Mouse (Mus musculus) intestine, embryonic 14.5 days (tissue): ENCODE results near the gene Prrc2a. TPM values are rescaled to one million over a fixed set of nuclear protein-coding genes. Genes with fewer than 3 reads are reported as not detected.

ENCODE experiments used
- ATAC-seq: fragments of 200-750 bp; cut with Nextera tagmentation; replicated peaks from 2 replicates; pipeline ENCODE4 v1.8.0; 2017; ENCODE audit warnings: low read depth, moderate number of reproducible peaks, moderate TSS enrichment, moderate library complexity; ENCODE audit not compliant: low FRiP score, low TSS enrichment
- DNase-seq: peaks from one replicate; pipeline ENCODE4 v3.0.0-alpha.2; 2018; ENCODE audit warnings: low spot score
- H3K27ac ChIP-seq: fragments of 300-500 bp; sonication (generic); 2 replicates; pipeline ENCODE4 v1.5.1; 2014; ENCODE audit warnings: low read depth, mild to moderate bottlenecking, control low read depth
- H3K27me3 ChIP-seq: fragments of 300-500 bp; sonication (generic); replicated peaks from 2 replicates; pipeline ENCODE4 v1.6.1; 2014; ENCODE audit warnings: low read length, control low read depth; ENCODE audit not compliant: control insufficient read depth, insufficient read depth
- H3K36me3 ChIP-seq: fragments of 300-500 bp; sonication (generic); 2 replicates; pipeline ENCODE4 v1.6.1; 2014; ENCODE audit warnings: low read length, control low read depth; ENCODE audit not compliant: control insufficient read depth, insufficient read depth
- H3K4me1 ChIP-seq: fragments of 300-500 bp; sonication (generic); replicated peaks from 2 replicates; pipeline ENCODE4 v1.6.1; 2014; ENCODE audit warnings: low read length, control low read depth, mixed read lengths; ENCODE audit not compliant: control insufficient read depth, insufficient read depth
- H3K4me2 ChIP-seq: fragments of 300-500 bp; sonication (generic); 2 replicates; pipeline ENCODE4 v1.6.1; 2014; ENCODE audit warnings: low read length
- H3K4me3 ChIP-seq: fragments of 300-500 bp; sonication (generic); 2 replicates; pipeline ENCODE4 v1.5.1; 2014; ENCODE audit warnings: low read depth, low read length, control low read depth, mixed read lengths
- H3K9ac ChIP-seq: fragments of 300-500 bp; sonication (generic); 2 replicates; pipeline ENCODE4 v1.6.1; 2014; ENCODE audit warnings: mild to moderate bottlenecking, low read length
- H3K9me3 ChIP-seq: fragments of 300-500 bp; sonication (generic); 2 replicates; pipeline ENCODE4 v1.6.1; 2016; ENCODE audit warnings: low read length, control low read depth; ENCODE audit not compliant: control insufficient read depth
- WGBS: fragments of 180-500 bp; shearing (Covaris S2); extraction: QIAGEN DNeasy Blood & Tissue Kit; methylation state at CpG from one replicate; pipeline ENCODE4 v1.1.7; 2014; 5-methylcytosine and 5-hydroxymethylcytosine counted together
- polyA plus RNA-seq: library from polyadenylated mRNA; unstranded; fragments of >200 nt; fragmentation: Nextera tagmentation; extraction: Ambion mirVana; gene quantifications from 2 replicates; pipeline ENCODE4 v1.2.1, GENCODE M21; 2014

Prrc2a gene
- polyA plus RNA-seq, 1 experiment from 2014 or later: 186 TPM

DNA sequence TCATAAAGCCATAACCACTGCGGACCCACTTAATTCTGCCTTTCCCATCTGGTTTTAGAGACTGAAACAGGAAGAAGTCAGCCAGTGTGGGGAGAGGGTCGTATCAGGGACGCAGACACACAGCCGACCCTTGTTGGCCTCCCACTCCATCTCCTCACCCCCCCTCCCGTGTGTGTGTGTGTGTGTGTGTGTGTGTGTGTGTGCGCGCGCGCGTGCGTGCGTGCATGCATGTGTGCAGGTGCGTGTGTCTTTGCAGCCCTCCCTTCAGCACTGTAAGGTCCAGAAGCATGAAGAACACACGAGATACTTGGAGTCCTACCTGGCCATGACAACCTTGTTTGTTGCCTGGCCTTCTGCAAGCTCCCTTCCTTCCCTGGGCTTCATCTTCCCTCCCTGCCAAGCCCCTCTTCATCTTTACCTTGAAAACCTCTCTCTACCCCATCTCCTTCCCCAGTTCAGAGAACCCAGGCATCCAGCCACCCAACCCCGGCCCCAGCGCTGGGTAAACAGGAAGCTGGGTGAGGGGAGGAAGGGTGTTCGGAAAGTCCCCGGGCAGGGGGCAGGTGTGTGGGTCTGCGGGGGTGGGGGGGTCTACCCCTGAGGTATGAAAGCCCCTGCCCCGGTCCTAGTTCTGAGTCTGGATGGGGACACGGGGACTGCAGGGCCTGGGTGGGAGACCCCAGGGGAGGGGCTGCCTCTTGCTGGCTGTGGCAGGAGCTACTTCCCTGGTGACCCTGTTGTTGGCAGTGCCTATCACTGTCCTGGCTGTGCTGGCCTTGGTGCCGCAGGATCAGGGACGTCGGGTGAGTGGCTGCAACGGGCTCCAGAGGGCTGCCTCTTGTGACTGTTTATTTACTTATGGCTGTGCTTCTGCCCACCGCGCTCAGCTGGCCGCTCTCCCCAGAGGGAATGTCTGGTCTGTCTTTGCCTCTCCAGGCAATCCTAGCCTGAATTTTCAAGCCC is 29.5 kb upstream of the Prrc2a start, which contains the start of gene Ltb:
Gene Ltb, plus strand, starts transcription at position 559 of the 963 bp plus-strand sequence.
- Histone ChIP-seq H3K4me2 (peak within 1 kb of the TSS; percentile 60), H3K27me3 (peaks cover 23% of the 10 kb centered on the region), H3K36me3 (no peaks in the 10 kb centered on the region), H3K4me1 (peaks cover 19% of the 10 kb centered on the region; the same call in 1 of the 2 replicates), H3K4me3 (peak within 1 kb of the TSS; percentile 26), H3K9ac (no peak within 1 kb of the TSS), H3K27ac (no peak within 1 kb of the TSS), H3K9me3 (no peaks in the 10 kb centered on the region)
- 48% methylated on average over 28 of the region's 28 CpGs for WGBS
- ATAC-seq: no peak
- DNase-seq: no peak

DNA sequence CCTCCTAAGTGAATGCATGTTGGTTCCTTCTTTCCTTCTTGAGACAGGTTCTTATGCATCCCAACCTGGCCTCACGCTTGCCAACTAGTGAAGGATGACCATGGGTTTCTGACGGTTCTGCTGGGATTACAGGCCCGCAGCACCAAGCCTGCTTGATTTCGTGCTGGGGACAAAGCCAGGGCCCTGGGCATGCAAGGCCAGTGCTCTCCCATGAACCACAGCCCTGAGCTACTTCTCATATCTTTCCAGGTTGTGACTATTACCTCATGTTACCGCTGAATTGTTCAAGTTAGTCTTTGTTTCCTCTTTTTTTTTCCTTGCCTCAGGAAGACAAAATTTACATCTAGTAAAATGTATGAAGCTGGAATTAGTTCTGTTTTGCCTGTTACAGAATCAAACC is 28.2 kb upstream of the Prrc2a start:
- Histone ChIP-seq H3K4me3 (no peak overlapping the region), H3K9ac (no peak overlapping the region), H3K27ac (no peak overlapping the region), H3K27me3 (peaks cover 23% of the 10 kb centered on the region), H3K4me1 (peaks cover 19% of the 10 kb centered on the region; the same call in 1 of the 2 replicates), H3K9me3 (no peaks in the 10 kb centered on the region), H3K4me2 (no peak overlapping the region), H3K36me3 (no peaks in the 10 kb centered on the region)
- ATAC-seq (no peak), DNase-seq (no peak)
- WGBS: 87% methylated on average over 5 of the region's 5 CpGs

DNA sequence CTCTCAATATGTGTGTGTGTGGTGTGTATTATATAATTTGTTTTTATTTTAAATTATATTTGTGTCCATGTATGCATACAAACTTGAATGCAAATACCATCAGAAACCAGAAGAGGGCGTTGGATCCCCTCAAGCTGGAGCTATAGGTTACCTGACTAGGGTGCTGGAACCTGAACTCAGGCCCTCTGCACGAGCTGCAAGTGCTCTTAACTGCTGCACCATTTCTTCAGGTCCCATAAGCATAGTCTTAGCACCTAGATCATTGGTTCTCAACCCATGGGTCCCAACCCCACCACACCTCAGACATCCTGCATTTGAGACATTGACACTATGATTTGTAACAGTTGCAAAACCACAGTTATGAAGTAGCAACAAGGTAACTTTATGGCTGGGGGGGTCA is 27.0 kb upstream of the Prrc2a start:
- no peaks in the 10 kb centered on the region for H3K9me3 ChIP-seq
- no peaks in the 10 kb centered on the region for H3K36me3 ChIP-seq
- H3K27ac ChIP-seq: no peak overlapping the region
- no peak overlapping the region for H3K4me3 ChIP-seq
- no peak overlapping the region for H3K4me2 ChIP-seq
- peaks cover 19% of the 10 kb centered on the region; the same call in 1 of the 2 replicates for H3K4me1 ChIP-seq
- peaks cover 18% of the 10 kb centered on the region for H3K27me3 ChIP-seq
- ATAC-seq (no peak), DNase-seq (no peak)
- WGBS: 61% methylated on average over 2 of the region's 2 CpGs
- no peak overlapping the region for H3K9ac ChIP-seq

DNA sequence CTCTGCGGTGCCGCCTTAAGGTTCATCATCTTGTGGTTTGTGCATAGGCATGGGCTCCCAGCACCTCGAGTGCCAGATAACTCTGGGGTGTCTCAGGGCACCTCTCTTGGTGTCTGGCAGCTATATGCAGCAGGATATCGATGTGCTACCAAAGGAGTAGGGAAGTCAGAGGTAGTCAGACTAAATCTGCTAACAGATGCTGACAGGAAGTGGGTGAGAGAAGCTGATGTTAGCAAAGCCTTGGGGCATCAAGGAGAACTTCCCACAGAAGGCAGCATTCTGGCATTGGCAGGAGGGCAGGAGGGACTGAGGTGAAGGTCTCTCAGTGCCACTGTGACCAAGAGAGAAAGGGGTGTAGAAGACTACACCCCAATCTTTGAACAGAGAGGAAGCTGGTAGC is 25.4 kb upstream of the Prrc2a start:
- Histone ChIP-seq H3K36me3 (no peaks in the 10 kb centered on the region), H3K9ac (no peak overlapping the region), H3K4me1 (peaks cover 16% of the 10 kb centered on the region), H3K27ac (no peak overlapping the region), H3K9me3 (no peaks in the 10 kb centered on the region), H3K4me2 (no peak overlapping the region), H3K27me3 (peaks cover 5% of the 10 kb centered on the region), H3K4me3 (no peak overlapping the region)
- no peak for ATAC-seq
- WGBS: 63% methylated on average over 4 of the region's 4 CpGs
- no peak for DNase-seq

- WGBS: 50% methylated on average over 1 of the region's 1 CpGs
- no peak overlapping the region for H3K4me2 ChIP-seq
- ATAC-seq: no peak
Observed at GRCm38 (mm10) chr17:35189186-35189585, 24.5 kb upstream of the Prrc2a start.

GRCm38 (mm10) chr17:35187959-35188610 is 23.4 kb upstream of the Prrc2a start, which contains the start of gene Lst1:
Gene Lst1 (minus strand): TSS chr17:35188439.
- DNase-seq (no peak), ATAC-seq (no peak)
- Histone ChIP-seq H3K36me3 (no peaks in the 10 kb centered on the region), H3K4me1 (peaks cover 5% of the 10 kb centered on the region), H3K4me3 (no peak within 1 kb of the TSS), H3K27me3 (no peaks in the 10 kb centered on the region), H3K9ac (no peak within 1 kb of the TSS), H3K27ac (no peak within 1 kb of the TSS), H3K9me3 (no peaks in the 10 kb centered on the region), H3K4me2 (no peak within 1 kb of the TSS)
- WGBS: 63% methylated on average over 7 of the region's 7 CpGs

More at GRCm38 (mm10) chr17:35189186-35189585, 24.5 kb upstream of the Prrc2a start:
- Histone ChIP-seq H3K9me3 (no peaks in the 10 kb centered on the region), H3K4me3 (no peak overlapping the region), H3K9ac (no peak overlapping the region), H3K36me3 (no peaks in the 10 kb centered on the region), H3K27ac (no peak overlapping the region), H3K4me1 (peaks cover 9% of the 10 kb centered on the region), H3K27me3 (no peaks in the 10 kb centered on the region; the same call in 1 of the 2 replicates)
- DNase-seq: no peak

- WGBS: 66% methylated on average over 4 of the region's 4 CpGs
- Histone ChIP-seq H3K4me2 (no peak overlapping the region), H3K36me3 (no peaks in the 10 kb centered on the region), H3K4me1 (peaks cover 5% of the 10 kb centered on the region), H3K9me3 (no peaks in the 10 kb centered on the region), H3K4me3 (no peak overlapping the region), H3K27me3 (no peaks in the 10 kb centered on the region), H3K9ac (no peak overlapping the region), H3K27ac (no peak overlapping the region)
- DNase-seq (no peak), ATAC-seq (no peak)
Observed at GRCm38 (mm10) chr17:35187345-35187744, 22.6 kb upstream of the Prrc2a start.

DNA sequence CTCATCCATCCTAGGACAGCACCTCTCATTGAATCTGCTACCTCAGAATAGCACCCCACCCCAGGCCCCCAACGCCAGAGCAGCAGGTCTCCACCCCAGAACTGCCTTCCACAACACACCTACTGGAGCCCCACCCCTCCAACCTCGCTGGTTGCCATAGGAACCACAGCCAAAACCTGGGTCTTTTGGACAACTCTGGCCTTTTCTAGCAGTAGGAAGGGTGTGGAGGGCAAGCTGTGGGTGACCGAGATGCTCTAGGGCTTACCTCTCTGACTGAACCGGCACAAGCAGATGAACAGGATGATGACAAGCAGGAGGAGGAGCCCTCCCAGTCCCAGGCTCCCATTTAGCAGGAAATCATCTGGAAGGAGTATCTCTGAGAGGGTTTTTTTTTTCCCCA is 22.0 kb upstream of the Prrc2a start:
- Histone ChIP-seq H3K4me2 (peak overlapping the region; percentile 62), H3K4me3 (peak overlapping the region; percentile 41; the same call in 1 of the 2 replicates), H3K27ac (peak overlapping the region; percentile 78), H3K4me1 (peaks cover 5% of the 10 kb centered on the region), H3K27me3 (no peaks in the 10 kb centered on the region), H3K36me3 (no peaks in the 10 kb centered on the region), H3K9me3 (no peaks in the 10 kb centered on the region), H3K9ac (no peak overlapping the region)
- 0% methylated on average over 4 of the region's 4 CpGs for WGBS
- DNase-seq (peak; percentile 74), ATAC-seq (peak; percentile 40)
